Mouse (Mus musculus) kidney, postnatal 0 days (tissue): Measurements from ENCODE around the gene Zbtb7a. TPM values are rescaled to one million over a fixed set of nuclear protein-coding genes. Genes with fewer than 3 reads are reported as not detected.

Experiments
- ATAC-seq: fragments of 200-750 bp; cut with Nextera tagmentation; replicated peaks from 2 replicates; pipeline ENCODE4 v1.8.0; 2017; ENCODE audit warnings: low read depth, moderate number of reproducible peaks, moderate TSS enrichment, moderate library complexity; ENCODE audit not compliant: low FRiP score
- DNase-seq: peaks from one replicate; pipeline ENCODE4 v3.0.0-alpha.2; 2016; ENCODE audit warnings: low spot score
- H3K27ac ChIP-seq: fragments of 300-500 bp; sonication (generic); 2 replicates; pipeline ENCODE4 v1.5.1; 2014; ENCODE audit warnings: mild to moderate bottlenecking
- H3K27me3 ChIP-seq: fragments of 300-500 bp; sonication (generic); 2 replicates; pipeline ENCODE4 v1.6.1; 2014; ENCODE audit warnings: low read length, mixed read lengths; ENCODE audit not compliant: insufficient read depth
- H3K36me3 ChIP-seq: fragments of 300-500 bp; sonication (generic); 2 replicates; pipeline ENCODE4 v1.6.1; 2014; ENCODE audit warnings: low read length, mixed read lengths; ENCODE audit not compliant: insufficient read depth
- H3K4me1 ChIP-seq: fragments of 300-500 bp; sonication (generic); replicated peaks from 2 replicates; pipeline ENCODE4 v1.6.1; 2014; ENCODE audit warnings: antibody characterized with exemption, low read length, mixed read lengths; ENCODE audit not compliant: insufficient read depth
- H3K4me2 ChIP-seq: fragments of 300-500 bp; sonication (generic); 2 replicates; pipeline ENCODE4 v1.6.1; 2014; ENCODE audit warnings: mild to moderate bottlenecking, low read length, moderate library complexity, mixed read lengths
- H3K4me3 ChIP-seq: fragments of 300-500 bp; sonication (generic); replicated peaks from 2 replicates; pipeline ENCODE4 v1.5.1; 2014; ENCODE audit warnings: low read depth, low read length
- H3K9ac ChIP-seq: fragments of 300-500 bp; sonication (generic); 2 replicates; pipeline ENCODE4 v1.6.1; 2014; ENCODE audit warnings: low read depth, low read length
- H3K9me3 ChIP-seq: fragments of 300-500 bp; sonication (generic); replicated peaks from 2 replicates; pipeline ENCODE4 v1.6.1; 2016; ENCODE audit warnings: low read length, inconsistent platforms, mixed read lengths
- CTCF ChIP-seq: IDR thresholded peaks from 2 replicates; pipeline ENCODE4 v1.5.1; 2016; ENCODE audit warnings: antibody characterized with exemption, low read depth, mild to moderate bottlenecking, moderate library complexity
- WGBS: fragments of 180-500 bp; shearing (Covaris S2); extraction: QIAGEN DNeasy Blood & Tissue Kit; methylation state at CpG from one replicate; pipeline ENCODE4 v1.1.7; 2014; 5-methylcytosine and 5-hydroxymethylcytosine counted together
- polyA plus RNA-seq: library from polyadenylated mRNA; unstranded; fragments of >200 nt; fragmentation: Nextera tagmentation; extraction: Ambion mirVana; gene quantifications from 2 replicates; pipeline ENCODE4 v1.2.1, GENCODE M21; 2015

The Zbtb7a gene
- polyA plus RNA-seq, 1 experiment from 2014 or later: 33.7 TPM

- H3K36me3 ChIP-seq: no peaks in the 10 kb centered on the region
- peak overlapping the region; percentile 91 for H3K4me2 ChIP-seq
- no peak for TF ChIP-seq CTCF
- H3K9me3 ChIP-seq: no peaks in the 10 kb centered on the region
- H3K9ac ChIP-seq: peak overlapping the region; percentile 84
- peak overlapping the region; percentile 91 for H3K27ac ChIP-seq
- peak overlapping the region; percentile 66 for H3K4me3 ChIP-seq
- DNase-seq (peak; percentile 63), ATAC-seq (0 out of 2 replicates have a peak, but pooled peaks have one; percentile 0)
- H3K4me1 ChIP-seq: peaks cover 20% of the 10 kb centered on the region
- under 1% methylated on average over 23 of the region's 24 CpGs for WGBS
- no peaks in the 10 kb centered on the region for H3K27me3 ChIP-seq
These were observed 3.2 kb downstream of the Zbtb7a start for GRCm38 (mm10) chr10:81138131-81138782.

- peaks cover 6% of the 10 kb centered on the region; the same call in 1 of the 2 replicates for H3K36me3 ChIP-seq
- no peaks in the 10 kb centered on the region for H3K9me3 ChIP-seq
- no peak for DNase-seq
- H3K27ac ChIP-seq: peak overlapping the region; percentile 91
- H3K27me3 ChIP-seq: no peaks in the 10 kb centered on the region
- no peak for ATAC-seq
- peaks cover 20% of the 10 kb centered on the region for H3K4me1 ChIP-seq
- H3K4me3 ChIP-seq: peak overlapping the region; percentile 66
- 51% methylated on average over 11 of the region's 11 CpGs for WGBS
- TF ChIP-seq CTCF: no peak
- H3K9ac ChIP-seq: peak overlapping the region; percentile 84
- H3K4me2 ChIP-seq: peak overlapping the region; percentile 91
These were observed 4.0 kb downstream of the Zbtb7a start for GRCm38 (mm10) chr10:81138821-81139528.

- peak overlapping the region; percentile 91; the same call in 1 of the 2 replicates for H3K27ac ChIP-seq
- H3K4me1 ChIP-seq: peaks cover 20% of the 10 kb centered on the region
- peak overlapping the region; percentile 2; the same call in 1 of the 2 replicates for H3K9ac ChIP-seq
- no peaks in the 10 kb centered on the region for H3K27me3 ChIP-seq
- no peaks in the 10 kb centered on the region for H3K9me3 ChIP-seq
- ATAC-seq (no peak), DNase-seq (no peak)
- TF ChIP-seq CTCF: no peak
- peak overlapping the region; percentile 91 for H3K4me2 ChIP-seq
- peaks cover 11% of the 10 kb centered on the region; the same call in 1 of the 2 replicates for H3K36me3 ChIP-seq
- H3K4me3 ChIP-seq: 0 out of 2 replicates have a peak overlapping the region, but pooled peaks have one; percentile 1
- 61% methylated on average over 4 of the region's 4 CpGs for WGBS
These were observed 4.5 kb downstream of the Zbtb7a start for GRCm38 (mm10) chr10:81139529-81139846.

- peaks cover 20% of the 10 kb centered on the region for H3K4me1 ChIP-seq
These were observed 5.0 kb downstream of the Zbtb7a start for GRCm38 (mm10) chr10:81140005-81140404.

GRCm38 (mm10) chr10:81140717-81141454 is 5.9 kb downstream of the Zbtb7a start:
- Histone ChIP-seq H3K27me3 (no peaks in the 10 kb centered on the region), H3K4me2 (peak overlapping the region; percentile 91), H3K4me1 (peaks cover 20% of the 10 kb centered on the region), H3K36me3 (peaks cover 25% of the 10 kb centered on the region), H3K9me3 (no peaks in the 10 kb centered on the region), H3K9ac (peak overlapping the region; percentile 37), H3K4me3 (peak overlapping the region; percentile 13; the same call in 1 of the 2 replicates), H3K27ac (peak overlapping the region; percentile 8; the same call in 1 of the 2 replicates)
- TF ChIP-seq CTCF: no peak
- WGBS: 42% methylated on average over 10 of the region's 10 CpGs
- DNase-seq (no peak), ATAC-seq (no peak)

More at GRCm38 (mm10) chr10:81140005-81140404, 5.0 kb downstream of the Zbtb7a start:
- 32% methylated on average over 8 of the region's 8 CpGs for WGBS
- no peak for TF ChIP-seq CTCF
- DNase-seq (no peak), ATAC-seq (no peak)
- H3K36me3 ChIP-seq: peaks cover 16% of the 10 kb centered on the region; the same call in 1 of the 2 replicates
- no peak overlapping the region for H3K27ac ChIP-seq
- 0 out of 2 replicates have a peak overlapping the region, but pooled peaks have one; percentile 1 for H3K4me3 ChIP-seq
- H3K9me3 ChIP-seq: no peaks in the 10 kb centered on the region
- H3K9ac ChIP-seq: peak overlapping the region; percentile 37
- H3K4me2 ChIP-seq: peak overlapping the region; percentile 91
- no peaks in the 10 kb centered on the region for H3K27me3 ChIP-seq
